Mouse (Mus musculus) midbrain, embryonic 12.5 days (tissue): ENCODE measurements at regions not wholly inside any gene's neighbourhood (a gene's known extent, or its start where the extent isn't known, plus 50 kb on each side); places are given as distances from the start of the nearest gene placed in this dataset.

Experiments used
- ATAC-seq: fragments of 200-750 bp; cut with Nextera tagmentation; 2 replicates; pipeline ENCODE4 v1.8.0; 2017; ENCODE audit warnings: low read depth, moderate TSS enrichment, moderate library complexity; ENCODE audit not compliant: low FRiP score
- H3K27ac ChIP-seq: fragments of 300-500 bp; sonication (generic); replicated peaks from 2 replicates; pipeline ENCODE4 v1.5.1; 2016; ENCODE audit warnings: mild to moderate bottlenecking
- H3K27me3 ChIP-seq: fragments of 300-500 bp; sonication (generic); 2 replicates; pipeline ENCODE4 v1.6.1; 2016; ENCODE audit warnings: mild to moderate bottlenecking
- H3K36me3 ChIP-seq: fragments of 300-500 bp; sonication (generic); 2 replicates; pipeline ENCODE4 v1.6.1; 2016
- H3K4me1 ChIP-seq: fragments of 300-500 bp; sonication (generic); 2 replicates; pipeline ENCODE4 v1.6.1; 2016
- H3K4me2 ChIP-seq: fragments of 300-500 bp; sonication (generic); replicated peaks from 2 replicates; pipeline ENCODE4 v1.6.1; 2016; ENCODE audit warnings: mild to moderate bottlenecking, moderate library complexity
- H3K4me3 ChIP-seq: fragments of 300-500 bp; sonication (generic); 2 replicates; pipeline ENCODE4 v1.5.1; 2016; ENCODE audit warnings: mild to moderate bottlenecking
- H3K9ac ChIP-seq: fragments of 300-500 bp; sonication (generic); replicated peaks from 2 replicates; pipeline ENCODE4 v1.6.1; 2016; ENCODE audit warnings: mild to moderate bottlenecking, moderate library complexity
- H3K9me3 ChIP-seq: fragments of 300-500 bp; sonication (generic); 2 replicates; pipeline ENCODE4 v1.6.1; 2016; ENCODE audit warnings: mild to moderate bottlenecking
- WGBS: fragments of 180-500 bp; shearing (Covaris S2); methylation state at CpG from one replicate; pipeline ENCODE4 v1.1.7; 2016; 5-methylcytosine and 5-hydroxymethylcytosine counted together

GRCm38 (mm10) chr5:43074536-43074935 lies 158.4 kb upstream of the Cpeb2 start:
- Histone ChIP-seq H3K4me2 (no peak overlapping the region), H3K27me3 (no peaks in the 10 kb centered on the region), H3K9me3 (no peaks in the 10 kb centered on the region), H3K9ac (no peak overlapping the region), H3K4me3 (no peak overlapping the region), H3K27ac (no peak overlapping the region), H3K36me3 (no peaks in the 10 kb centered on the region), H3K4me1 (no peaks in the 10 kb centered on the region)
- 89% methylated on average over 3 of the region's 3 CpGs for WGBS
- no peak for ATAC-seq

DNA sequence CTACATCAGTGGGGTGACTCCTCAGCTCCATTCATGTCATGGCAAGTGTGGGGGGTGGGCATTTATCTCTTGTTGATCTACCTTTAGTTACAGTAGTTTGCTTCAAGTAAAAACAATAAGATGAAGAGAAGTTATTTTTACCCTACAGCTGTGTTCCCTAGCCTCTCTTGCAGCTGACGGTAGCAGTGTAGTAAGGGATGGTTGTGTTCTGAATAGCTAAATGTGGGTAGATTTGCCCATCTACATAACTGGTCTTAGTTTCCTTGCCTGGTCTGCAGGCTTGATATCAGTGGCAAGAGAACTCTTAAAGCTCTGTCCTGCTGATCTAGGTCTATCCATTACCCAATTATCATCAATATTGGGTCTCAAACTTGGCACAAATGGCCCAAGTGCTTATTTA lies 152.7 kb upstream of the Cpeb2 start:
- no peak overlapping the region for H3K27ac ChIP-seq
- H3K9ac ChIP-seq = no peak overlapping the region
- H3K4me3 ChIP-seq = no peak overlapping the region
- no peaks in the 10 kb centered on the region for H3K9me3 ChIP-seq
- WGBS = 83% methylated on average over 1 of the region's 1 CpGs
- no peaks in the 10 kb centered on the region for H3K36me3 ChIP-seq
- ATAC-seq = no peak
- no peak overlapping the region for H3K4me2 ChIP-seq
- H3K4me1 ChIP-seq = no peaks in the 10 kb centered on the region
- H3K27me3 ChIP-seq = no peaks in the 10 kb centered on the region

DNA sequence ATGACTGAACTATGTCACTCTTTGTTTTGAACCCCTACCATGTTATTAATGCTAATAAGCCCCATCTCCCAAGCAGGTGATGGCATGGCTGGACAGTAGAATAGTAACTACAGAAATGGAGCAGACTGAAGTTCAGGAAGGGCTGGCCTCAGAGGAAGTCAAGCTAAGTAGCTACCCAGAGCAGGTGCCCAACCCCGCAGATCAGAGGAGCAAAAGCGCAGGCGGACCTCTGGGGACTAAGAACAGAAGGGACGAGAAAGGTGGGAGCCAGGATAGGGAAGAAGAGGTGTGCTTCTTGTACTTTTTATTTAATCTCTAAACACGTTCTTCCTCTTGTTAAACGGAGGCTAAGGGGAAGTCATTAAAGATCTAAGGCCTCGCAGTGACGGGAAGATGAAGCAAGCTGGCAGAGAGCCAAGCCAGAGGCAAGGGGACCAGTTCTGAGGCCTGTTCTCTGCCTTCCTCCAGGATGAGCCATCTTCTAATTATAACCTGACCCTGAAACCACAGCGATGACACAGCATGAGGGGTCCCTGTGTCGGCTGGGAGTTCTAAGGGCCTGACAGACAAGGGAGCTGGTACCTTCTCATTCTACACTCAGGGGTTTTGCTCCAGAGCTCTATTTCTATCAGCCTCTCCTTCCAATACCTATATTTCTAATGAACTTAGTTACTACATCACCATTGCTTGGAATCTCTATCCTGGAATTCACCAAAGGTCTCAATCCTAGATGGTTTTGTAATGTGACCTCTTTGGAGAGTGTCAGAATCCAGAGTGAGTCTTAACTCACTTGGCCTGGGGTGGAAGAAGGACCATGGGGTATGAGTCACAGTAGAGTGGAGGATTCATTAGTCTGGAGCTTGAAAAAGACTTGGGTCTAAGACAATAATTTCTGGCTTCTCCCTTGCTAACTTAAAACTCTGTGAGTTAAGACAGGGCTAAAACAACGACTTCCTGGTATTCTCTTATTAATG lies 151.1 kb upstream of the Cpeb2 start:
- WGBS = 80% methylated on average over 11 of the region's 11 CpGs
- ATAC-seq = no peak
- no peak overlapping the region for H3K27ac ChIP-seq
- H3K4me2 ChIP-seq = no peak overlapping the region
- H3K4me3 ChIP-seq = no peak overlapping the region
- H3K4me1 ChIP-seq = no peaks in the 10 kb centered on the region
- H3K36me3 ChIP-seq = no peaks in the 10 kb centered on the region
- no peaks in the 10 kb centered on the region for H3K9me3 ChIP-seq
- H3K27me3 ChIP-seq = no peaks in the 10 kb centered on the region
- no peak overlapping the region for H3K9ac ChIP-seq

DNA sequence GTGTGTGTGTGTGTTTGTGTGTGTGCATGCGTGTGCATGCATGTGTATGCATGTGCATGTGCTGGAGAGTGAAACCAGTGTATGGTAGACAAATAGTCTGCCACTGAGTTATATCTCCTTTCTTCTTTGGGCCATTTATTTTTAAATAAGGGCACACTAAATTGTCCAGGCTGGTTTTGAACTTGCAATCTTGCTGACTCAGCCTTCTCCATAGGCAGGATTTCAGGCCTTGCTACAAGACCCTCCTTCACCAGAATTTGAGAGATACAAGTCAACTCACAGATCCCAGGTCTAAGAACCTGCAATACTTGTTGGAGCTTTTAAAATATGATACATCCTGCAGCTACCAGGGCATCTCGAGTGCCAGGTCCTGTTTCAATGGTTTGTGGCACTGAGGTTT lies 145.9 kb upstream of the Cpeb2 start:
- Histone ChIP-seq H3K4me3 (no peak overlapping the region), H3K4me2 (no peak overlapping the region), H3K4me1 (peaks cover 24% of the 10 kb centered on the region), H3K9ac (no peak overlapping the region), H3K27ac (no peak overlapping the region), H3K36me3 (no peaks in the 10 kb centered on the region), H3K9me3 (no peaks in the 10 kb centered on the region), H3K27me3 (no peaks in the 10 kb centered on the region)
- ATAC-seq = no peak
- 90% methylated on average over 2 of the region's 2 CpGs for WGBS

- 35% methylated on average over 8 of the region's 8 CpGs for WGBS
- no peaks in the 10 kb centered on the region for H3K27me3 ChIP-seq
- H3K9me3 ChIP-seq = no peaks in the 10 kb centered on the region
- no peak overlapping the region for H3K4me2 ChIP-seq
- H3K9ac ChIP-seq = no peak overlapping the region
- H3K4me3 ChIP-seq = no peak overlapping the region
- ATAC-seq = peak; percentile 81
- H3K4me1 ChIP-seq = peaks cover 24% of the 10 kb centered on the region
- no peaks in the 10 kb centered on the region for H3K36me3 ChIP-seq
- H3K27ac ChIP-seq = peak overlapping the region; percentile 80
Measured at GRCm38 (mm10) chr5:43087907-43088387, 145.0 kb upstream of the Cpeb2 start.

- Histone ChIP-seq H3K4me2 (no peak overlapping the region), H3K9ac (no peak overlapping the region), H3K36me3 (no peaks in the 10 kb centered on the region), H3K27ac (peak overlapping the region; percentile 80), H3K9me3 (no peaks in the 10 kb centered on the region), H3K4me3 (no peak overlapping the region), H3K27me3 (no peaks in the 10 kb centered on the region), H3K4me1 (peaks cover 26% of the 10 kb centered on the region)
- ATAC-seq = peak; percentile 76
- WGBS = 21% methylated on average over 12 of the region's 12 CpGs
Measured at GRCm38 (mm10) chr5:43088650-43089397, 144.1 kb upstream of the Cpeb2 start.

DNA sequence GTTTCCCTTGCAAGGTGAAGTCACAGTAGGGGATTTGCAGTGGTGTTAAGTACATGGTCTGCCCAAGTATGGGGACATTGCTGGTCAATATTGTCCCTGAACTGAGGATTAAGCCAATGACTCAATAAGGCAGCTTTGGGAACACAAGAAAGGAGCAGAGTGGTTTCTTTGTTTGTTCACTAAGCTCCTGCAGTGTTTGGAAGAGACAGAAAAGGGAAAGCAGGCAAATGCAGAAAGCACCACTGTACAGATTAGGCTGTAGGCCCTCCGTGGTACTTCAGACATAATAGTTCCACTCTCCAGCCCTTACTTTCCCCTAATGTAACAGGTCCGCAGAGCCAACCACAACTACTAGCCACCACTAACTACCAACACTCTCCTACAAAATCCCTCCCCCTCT lies 143.5 kb upstream of the Cpeb2 start:
- ATAC-seq = 0 out of 2 replicates have a peak, but pooled peaks have one; percentile 8
- H3K4me1 ChIP-seq = peaks cover 33% of the 10 kb centered on the region
- no peaks in the 10 kb centered on the region for H3K36me3 ChIP-seq
- no peak overlapping the region for H3K9ac ChIP-seq
- no peaks in the 10 kb centered on the region for H3K27me3 ChIP-seq
- H3K27ac ChIP-seq = peak overlapping the region; percentile 80
- 35% methylated on average over 2 of the region's 2 CpGs for WGBS
- H3K9me3 ChIP-seq = no peaks in the 10 kb centered on the region
- H3K4me3 ChIP-seq = no peak overlapping the region
- H3K4me2 ChIP-seq = no peak overlapping the region

GRCm38 (mm10) chr5:43089941-43090340 lies 143.0 kb upstream of the Cpeb2 start:
- Histone ChIP-seq H3K27ac (0 out of 2 replicates have a peak overlapping the region, but pooled peaks have one; percentile 80), H3K4me1 (peaks cover 36% of the 10 kb centered on the region), H3K4me3 (no peak overlapping the region), H3K36me3 (no peaks in the 10 kb centered on the region), H3K9me3 (no peaks in the 10 kb centered on the region), H3K4me2 (no peak overlapping the region), H3K27me3 (no peaks in the 10 kb centered on the region), H3K9ac (no peak overlapping the region)
- ATAC-seq = no peak
- WGBS = 57% methylated on average over 1 of the region's 1 CpGs

DNA sequence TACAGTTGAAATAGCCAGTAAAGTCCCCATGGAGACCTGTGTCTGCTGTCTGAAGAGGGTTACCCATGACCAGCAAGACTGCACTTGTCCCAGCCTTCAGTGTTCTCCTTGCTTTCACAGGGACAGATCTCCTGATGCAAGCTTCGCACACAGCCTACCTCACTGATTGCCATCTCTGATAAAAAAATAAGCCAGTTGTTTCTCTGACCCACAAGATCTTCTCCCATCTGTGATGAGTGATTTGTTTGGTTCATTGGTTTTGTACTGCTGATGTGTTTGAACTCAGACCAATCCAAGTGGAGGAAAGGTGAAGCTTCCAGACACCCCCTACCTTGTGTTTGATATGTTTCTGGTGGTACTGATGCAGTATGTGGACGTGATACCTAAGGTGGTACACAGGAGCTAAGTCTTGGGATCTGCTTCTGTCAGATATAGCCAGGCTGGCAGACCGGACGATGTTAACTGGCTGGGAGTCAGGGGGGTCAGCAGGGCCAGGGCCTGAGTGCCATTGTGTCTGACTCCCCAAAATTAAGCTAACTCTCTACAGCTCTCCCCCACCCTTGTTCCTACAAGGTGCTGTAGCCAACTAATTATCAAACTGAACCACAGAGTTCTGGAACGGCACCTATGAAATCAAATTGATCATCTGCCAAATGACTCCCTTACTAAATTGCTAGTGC lies 139.2 kb upstream of the Cpeb2 start:
- H3K36me3 ChIP-seq = no peaks in the 10 kb centered on the region
- no peaks in the 10 kb centered on the region for H3K27me3 ChIP-seq
- H3K4me3 ChIP-seq = no peak overlapping the region
- H3K9ac ChIP-seq = no peak overlapping the region
- 73% methylated on average over 5 of the region's 5 CpGs for WGBS
- H3K4me2 ChIP-seq = no peak overlapping the region
- ATAC-seq = peak; percentile 34
- H3K9me3 ChIP-seq = no peaks in the 10 kb centered on the region
- peak overlapping the region; percentile 69 for H3K27ac ChIP-seq
- peaks cover 24% of the 10 kb centered on the region for H3K4me1 ChIP-seq

DNA sequence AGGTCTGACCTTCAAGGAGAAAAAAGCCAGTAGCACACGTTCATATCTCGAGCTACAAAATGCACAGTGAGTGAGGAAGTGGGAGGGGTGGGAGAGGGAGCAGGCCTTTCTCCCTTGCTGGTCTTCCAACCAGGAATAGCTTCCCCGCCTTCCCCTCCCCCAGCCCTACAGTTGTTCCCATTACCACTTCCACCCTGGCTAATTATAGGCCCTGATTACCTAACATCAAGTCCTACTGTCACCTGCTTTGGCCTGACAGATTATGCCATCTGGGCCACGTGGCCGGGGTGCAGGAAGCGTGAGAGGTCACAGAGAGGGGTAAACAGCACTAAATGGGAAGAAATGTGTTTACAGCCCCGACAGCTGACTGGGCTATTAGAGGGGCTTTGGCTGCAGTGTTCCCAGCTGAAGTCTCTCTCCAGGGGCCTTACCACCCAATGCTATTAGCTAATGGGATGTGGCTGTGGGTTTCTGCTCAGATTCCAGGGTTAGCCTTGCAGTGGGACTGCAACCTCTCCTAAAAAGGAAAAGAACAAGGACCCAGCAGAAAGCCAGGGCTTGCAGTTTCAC lies 138.6 kb upstream of the Cpeb2 start:
- Histone ChIP-seq H3K27ac (peak overlapping the region; percentile 69), H3K9me3 (no peaks in the 10 kb centered on the region), H3K4me3 (no peak overlapping the region), H3K36me3 (no peaks in the 10 kb centered on the region), H3K27me3 (no peaks in the 10 kb centered on the region), H3K9ac (no peak overlapping the region), H3K4me1 (peaks cover 18% of the 10 kb centered on the region), H3K4me2 (no peak overlapping the region)
- peak; percentile 87 for ATAC-seq
- WGBS = 18% methylated on average over 7 of the region's 7 CpGs

DNA sequence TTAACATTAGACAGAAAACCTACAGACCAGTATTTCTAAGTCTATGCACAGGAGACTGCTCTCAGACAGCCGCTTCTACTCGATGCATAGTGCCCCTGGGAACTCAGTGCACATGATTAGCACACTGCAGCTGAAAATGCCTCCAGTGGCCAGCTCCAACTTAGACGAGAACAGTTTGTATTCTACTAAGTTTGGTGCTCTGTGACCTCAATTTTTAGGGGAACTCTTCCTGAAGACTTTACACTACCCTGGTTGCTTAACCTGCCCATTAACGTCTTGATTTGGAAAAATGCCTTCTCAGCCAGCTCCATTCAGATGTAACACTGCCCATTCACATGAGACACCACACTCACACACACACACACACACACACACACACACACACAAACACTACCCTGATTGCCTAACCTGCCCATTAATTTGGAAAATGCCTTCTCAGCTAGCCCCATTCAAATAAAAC lies 130.9 kb upstream of the Cpeb2 start:
- no peak overlapping the region for H3K9ac ChIP-seq
- peaks cover 7% of the 10 kb centered on the region for H3K4me1 ChIP-seq
- no peak overlapping the region for H3K4me2 ChIP-seq
- WGBS = 24% methylated on average over 4 of the region's 4 CpGs
- peak; percentile 72 for ATAC-seq
- H3K4me3 ChIP-seq = no peak overlapping the region
- no peaks in the 10 kb centered on the region for H3K27me3 ChIP-seq
- H3K9me3 ChIP-seq = no peaks in the 10 kb centered on the region
- no peaks in the 10 kb centered on the region for H3K36me3 ChIP-seq
- H3K27ac ChIP-seq = 0 out of 2 replicates have a peak overlapping the region, but pooled peaks have one; percentile 25
